Mouse (Mus musculus) heart, embryonic 10.5 days (tissue): ENCODE data around the gene Grm2. TPM values are rescaled to one million over a fixed set of nuclear protein-coding genes. Genes with fewer than 3 reads are reported as not detected.

Source experiments
- polyA plus RNA-seq: library from polyadenylated mRNA; unstranded; fragments of >200 nt; fragmentation: Nextera tagmentation; extraction: Ambion mirVana; gene quantifications from 2 replicates; pipeline ENCODE4 v1.2.1, GENCODE M21; 2016

Gene Grm2
- polyA plus RNA-seq, 1 experiment from 2014 or later: 0.21 TPM

Other genes starting within 250 kb of the Grm2 start
- gene Rpl29, start 226.6 kb downstream of the Grm2 start, polyA plus RNA-seq: 735 and 862 TPM in 2 replicates
- gene Acy1, start 217.8 kb downstream of the Grm2 start, polyA plus RNA-seq: 31.2 and 45.1 TPM in 2 replicates
- gene Abhd14b, start 208.6 kb downstream of the Grm2 start, polyA plus RNA-seq: 4.8 and 7.8 TPM in 2 replicates
- 42.0 and 46.2 TPM in 2 replicates for gene Abhd14a, start 208.4 kb downstream of the Grm2 start, polyA plus RNA-seq
- gene Pcbp4, start 202.8 kb downstream of the Grm2 start, polyA plus RNA-seq: 135 and 186 TPM in 2 replicates
- 0.14 and 0.35 TPM in 2 replicates for gene Gpr62, start 190.1 kb downstream of the Grm2 start, polyA plus RNA-seq
- gene Rrp9, start 180.1 kb downstream of the Grm2 start, polyA plus RNA-seq: 51.3 and 74.6 TPM in 2 replicates
- 1.4 and 1.7 TPM in 2 replicates for gene Parp3, start 179.1 kb downstream of the Grm2 start, polyA plus RNA-seq
- gene Iqcf1, start 156.1 kb downstream of the Grm2 start, polyA plus RNA-seq: not detected in 2 replicates
- not detected in 2 replicates for gene Iqcf5, start 141.5 kb downstream of the Grm2 start, polyA plus RNA-seq
- not detected in 2 replicates for gene Iqcf3, start 94.5 kb downstream of the Grm2 start, polyA plus RNA-seq
- not detected in 2 replicates for gene Iqcf4, start 85.1 kb downstream of the Grm2 start, polyA plus RNA-seq
- gene Iqcf6, start 29.5 kb downstream of the Grm2 start, polyA plus RNA-seq: not detected in 2 replicates
- gene Tex264, start 29.8 kb upstream of the Grm2 start, polyA plus RNA-seq: 36.7 and 38.7 TPM in 2 replicates
- gene Rad54l2, start 133.1 kb upstream of the Grm2 start, polyA plus RNA-seq: 5.7 and 6.4 TPM in 2 replicates
- gene Dcaf1, start 165.8 kb upstream of the Grm2 start, polyA plus RNA-seq: 25.7 and 28.1 TPM in 2 replicates
- 6.1 and 10.8 TPM in 2 replicates for gene Rbm15b, start 231.3 kb upstream of the Grm2 start, polyA plus RNA-seq
- 296 and 411 TPM in 2 replicates for gene Manf, start 235.9 kb upstream of the Grm2 start, polyA plus RNA-seq